Comparison of ENCODE assay signal across 6 mouse cellular contexts in the genomic region with DNA sequence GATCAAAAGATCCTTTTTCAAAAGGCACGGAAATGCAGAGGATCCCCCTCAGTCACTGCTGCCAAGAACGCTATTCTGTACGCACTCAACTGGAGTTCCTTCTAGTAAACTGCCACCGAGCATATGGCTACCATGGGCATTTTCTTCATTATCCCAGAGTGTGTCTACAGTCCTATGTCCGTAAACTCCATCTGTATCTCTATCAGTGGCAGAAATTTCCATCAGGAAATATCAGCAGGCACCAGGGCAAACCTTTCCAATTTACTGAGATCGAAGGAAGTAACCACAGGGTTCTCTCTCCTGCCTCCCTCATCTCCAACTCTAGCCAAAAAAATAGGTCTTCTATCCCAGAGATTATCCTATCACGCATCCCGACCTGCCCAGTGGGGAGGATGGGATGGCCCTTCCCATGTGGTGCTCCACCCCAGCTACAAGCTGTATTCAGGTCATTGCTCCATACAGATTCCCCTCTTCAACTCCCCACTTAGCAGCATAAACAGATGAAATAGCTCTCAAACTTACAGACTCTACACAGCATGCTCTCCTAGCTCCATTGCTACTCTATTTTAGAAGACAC.
"Had no signal": no experiment of that assay in that cellular context is flagged by ENCODE, and none has a peak within 500 bp of the region (broad histone marks: within the 10 kb centered on the region; RNA-seq: fewer than 3 reads in every experiment).

No protein-coding gene starts in this region.

- DNase-seq: kidney, postnatal 14 days; liver, embryonic 13.5 days; lung, adult 18-20 months; midbrain, embryonic 14.5 days; thymus, adult 18-20 months; thymus, postnatal 14 days had no signal
